Mouse (Mus musculus): ENCODE measurements around the gene H2afv.
"Not testable (repeated sequence)": the region's sequence is repeated elsewhere in the genome, so short reads cannot be mapped to it uniquely, and the experiment has no call there.

H2afv gene

DNA sequence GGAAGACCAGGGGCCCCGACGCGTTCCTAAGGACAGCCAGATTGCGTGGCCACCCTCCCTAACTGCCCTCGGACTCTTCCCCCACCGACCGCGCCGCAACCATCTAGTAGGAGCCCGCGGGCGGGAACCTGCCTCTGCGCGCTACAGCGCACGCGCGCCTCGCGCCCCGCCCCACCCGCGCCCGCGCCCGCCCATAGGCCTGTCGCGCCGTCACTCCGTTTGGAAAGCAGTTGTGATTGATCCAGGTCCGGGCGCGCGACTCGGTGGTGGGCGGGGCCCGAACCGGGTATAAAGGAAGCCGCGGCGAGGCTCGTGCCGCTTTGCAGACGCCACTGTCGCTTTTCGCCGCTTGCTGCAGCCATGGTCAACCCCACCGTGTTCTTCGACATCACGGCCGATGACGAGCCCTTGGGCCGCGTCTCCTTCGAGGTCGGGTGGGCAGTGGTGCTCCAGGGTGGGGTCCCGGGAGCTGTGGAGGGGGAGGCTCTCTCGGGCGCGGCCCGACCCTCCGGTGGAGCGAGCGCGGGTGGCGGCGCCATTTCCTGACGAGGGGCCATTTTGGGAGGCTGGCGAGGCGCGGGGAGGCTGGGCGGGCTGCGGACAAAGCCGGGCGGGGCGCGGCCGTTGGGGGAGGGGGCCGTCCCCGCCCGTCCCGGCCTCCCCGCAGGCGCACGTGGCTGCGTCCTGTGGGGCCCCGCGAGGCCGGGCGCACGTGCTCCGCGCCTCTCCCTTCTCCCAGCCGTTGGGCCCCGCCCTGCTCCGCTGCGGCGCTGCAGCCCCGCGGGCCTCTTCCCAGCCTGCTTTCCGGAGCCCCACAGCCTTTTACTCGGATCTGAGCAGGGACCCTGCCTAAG, 28.5 kb downstream of the H2afv start:
- DNase-seq (ENCODE audit: low read depth) = peak; percentile 75

DNA sequence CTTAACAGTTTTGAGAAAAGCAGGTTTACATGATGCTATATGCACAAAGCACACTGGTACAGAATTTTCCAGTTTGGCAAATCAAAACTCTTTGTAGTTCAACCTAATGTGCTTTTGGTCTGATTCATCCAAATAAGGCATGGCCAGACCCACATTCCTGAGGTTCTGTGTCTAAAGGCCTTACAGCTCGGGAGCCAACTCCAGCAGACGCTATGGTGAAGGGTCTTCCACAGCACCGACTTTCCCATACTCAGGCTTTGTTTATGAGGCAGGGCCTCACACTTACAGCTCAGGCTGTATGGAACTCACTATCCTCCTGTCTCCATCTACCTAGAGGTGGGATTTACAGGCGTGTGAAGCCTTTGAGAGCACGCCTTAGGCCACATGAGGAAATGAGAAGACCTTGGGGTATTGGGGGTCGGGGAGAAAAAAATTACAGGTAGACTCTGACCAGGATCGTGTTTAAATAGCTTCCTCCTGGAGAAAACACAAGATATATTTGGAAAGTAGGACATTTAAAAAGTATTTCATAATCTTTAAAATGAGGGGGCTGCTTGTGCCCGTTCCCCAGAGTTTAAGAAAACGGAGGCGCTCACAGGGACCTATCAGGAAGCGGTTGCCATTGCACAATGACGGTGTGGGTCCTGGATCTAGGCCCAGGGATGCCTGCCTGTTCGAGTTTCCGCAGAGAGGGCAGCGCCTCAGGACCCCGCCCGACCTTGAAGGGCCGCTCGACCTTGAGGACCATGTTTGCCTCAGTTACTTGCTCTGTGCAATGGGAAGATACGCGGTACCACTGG, 29.3 kb downstream of the H2afv start, which contains the start of gene Ppia:
Gene Ppia, plus strand, starts transcription at position 693 of the 800 bp plus-strand sequence.
- no peak for DNase-seq (ENCODE audit: low read depth)

DNA sequence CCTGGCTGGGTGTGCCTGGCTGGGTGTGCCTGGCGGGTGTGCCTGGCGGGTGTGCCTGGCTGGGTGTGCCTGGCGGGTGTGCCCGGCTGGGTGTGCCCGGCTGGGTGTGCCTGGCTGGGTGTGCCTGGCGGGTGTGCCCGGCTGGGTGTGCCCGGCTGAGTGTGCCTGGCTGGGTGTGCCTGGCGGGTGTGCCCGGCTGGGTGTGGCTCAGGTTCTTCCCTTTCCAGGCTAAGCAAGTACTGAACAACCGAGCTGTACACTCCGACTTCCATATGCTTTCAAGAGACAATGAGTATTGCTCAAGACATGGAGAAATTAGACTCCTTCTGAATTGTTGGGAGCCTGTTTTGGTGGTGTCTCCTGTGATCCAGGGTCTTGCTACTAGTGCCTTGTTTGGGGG, 31.0 kb downstream of the H2afv start:
- no peak for DNase-seq (ENCODE audit: low read depth)

DNA sequence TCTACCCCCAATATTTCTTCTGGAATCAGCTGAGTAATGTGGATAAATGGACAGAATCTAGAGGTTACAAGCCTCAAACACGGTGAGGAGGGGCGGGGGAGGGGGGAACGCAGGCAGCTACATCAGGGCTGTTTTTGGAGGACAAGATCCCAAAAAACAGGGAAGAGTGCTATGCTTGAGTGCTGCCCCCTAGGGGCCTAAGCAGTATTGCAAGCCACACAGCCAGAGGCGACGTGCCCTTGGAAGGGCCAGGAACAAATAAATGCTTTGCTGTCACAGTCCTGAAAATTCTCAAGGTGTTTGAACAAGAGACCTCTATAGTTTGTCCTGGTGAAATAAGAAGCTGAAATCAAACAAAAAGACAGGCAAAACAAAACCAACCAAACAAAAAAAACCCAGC, 32.6 kb downstream of the H2afv start:
- DNase-seq (ENCODE audit: low read depth) = no peak

DNA sequence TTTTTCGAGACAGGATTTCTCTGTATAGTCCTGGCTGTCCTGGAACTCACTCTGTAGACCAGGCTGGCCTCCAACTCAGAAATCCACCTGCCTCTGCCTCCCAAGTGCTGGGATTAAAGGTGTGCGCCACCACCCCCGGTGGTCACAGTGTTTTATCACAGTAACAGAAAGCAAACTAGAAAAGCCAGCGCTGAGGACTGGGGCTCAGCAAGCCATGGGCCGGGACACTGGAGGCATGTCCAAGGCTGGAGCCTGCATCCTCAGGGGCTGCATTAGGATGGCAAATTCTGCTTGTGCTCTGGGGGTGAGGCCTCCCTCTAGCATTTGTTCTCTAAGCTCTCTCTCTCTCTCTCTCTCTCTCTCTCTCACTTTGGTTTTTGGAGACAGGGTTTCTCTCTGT, 33.5 kb downstream of the H2afv start:
- not testable (repeated sequence) for DNase-seq (ENCODE audit: low read depth)

DNA sequence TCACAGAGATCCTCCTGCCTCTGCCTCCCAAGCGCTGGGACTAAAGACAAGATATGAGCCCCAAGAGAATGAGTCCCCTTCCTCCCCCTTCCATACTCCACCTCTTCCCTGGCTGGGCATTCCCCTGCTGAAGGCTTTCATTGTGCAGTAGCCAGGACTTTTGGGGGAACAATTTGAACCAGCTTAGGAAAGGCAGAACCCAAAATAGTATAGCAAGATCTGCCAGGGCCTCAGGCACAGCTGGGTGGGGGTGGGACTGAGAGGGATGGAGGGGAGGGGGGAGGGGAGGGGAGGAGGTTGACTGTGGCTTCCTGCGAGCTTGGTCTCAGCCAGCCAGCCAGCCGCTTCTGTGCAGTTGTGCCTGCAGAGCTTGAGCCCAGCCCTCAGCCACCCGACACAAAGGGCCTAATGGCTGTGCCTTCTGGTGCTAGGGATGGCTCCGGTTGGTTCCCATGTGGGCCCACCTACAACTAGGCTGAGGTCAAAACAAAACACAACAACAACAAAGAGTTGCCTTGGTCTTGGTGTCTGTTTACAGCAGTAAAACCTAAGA, 34.1 kb downstream of the H2afv start:
- DNase-seq (ENCODE audit: low read depth) = no peak

DNA sequence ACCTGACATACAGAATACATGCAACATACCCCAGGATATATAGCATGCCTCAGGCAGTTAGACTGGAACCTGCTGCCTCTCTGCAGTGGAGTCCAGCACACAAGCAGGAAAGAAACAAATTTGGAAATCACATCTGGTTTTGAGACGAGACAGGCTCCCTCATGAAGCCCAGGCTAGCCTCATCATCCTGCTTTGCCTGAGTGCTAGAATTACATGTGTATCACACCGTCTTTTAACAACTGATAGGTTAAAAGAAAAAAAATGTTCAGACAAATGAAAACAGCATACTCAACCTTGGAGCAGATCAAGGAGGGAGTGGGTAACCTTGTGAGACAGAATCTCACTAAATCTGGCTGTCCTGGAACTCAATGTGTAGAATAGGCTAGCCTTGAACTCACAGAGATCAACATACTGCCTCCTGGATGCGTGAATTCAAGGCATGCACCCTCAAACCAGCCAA, 37.1 kb downstream of the H2afv start:
- no peak for DNase-seq (ENCODE audit: low read depth)

DNA sequence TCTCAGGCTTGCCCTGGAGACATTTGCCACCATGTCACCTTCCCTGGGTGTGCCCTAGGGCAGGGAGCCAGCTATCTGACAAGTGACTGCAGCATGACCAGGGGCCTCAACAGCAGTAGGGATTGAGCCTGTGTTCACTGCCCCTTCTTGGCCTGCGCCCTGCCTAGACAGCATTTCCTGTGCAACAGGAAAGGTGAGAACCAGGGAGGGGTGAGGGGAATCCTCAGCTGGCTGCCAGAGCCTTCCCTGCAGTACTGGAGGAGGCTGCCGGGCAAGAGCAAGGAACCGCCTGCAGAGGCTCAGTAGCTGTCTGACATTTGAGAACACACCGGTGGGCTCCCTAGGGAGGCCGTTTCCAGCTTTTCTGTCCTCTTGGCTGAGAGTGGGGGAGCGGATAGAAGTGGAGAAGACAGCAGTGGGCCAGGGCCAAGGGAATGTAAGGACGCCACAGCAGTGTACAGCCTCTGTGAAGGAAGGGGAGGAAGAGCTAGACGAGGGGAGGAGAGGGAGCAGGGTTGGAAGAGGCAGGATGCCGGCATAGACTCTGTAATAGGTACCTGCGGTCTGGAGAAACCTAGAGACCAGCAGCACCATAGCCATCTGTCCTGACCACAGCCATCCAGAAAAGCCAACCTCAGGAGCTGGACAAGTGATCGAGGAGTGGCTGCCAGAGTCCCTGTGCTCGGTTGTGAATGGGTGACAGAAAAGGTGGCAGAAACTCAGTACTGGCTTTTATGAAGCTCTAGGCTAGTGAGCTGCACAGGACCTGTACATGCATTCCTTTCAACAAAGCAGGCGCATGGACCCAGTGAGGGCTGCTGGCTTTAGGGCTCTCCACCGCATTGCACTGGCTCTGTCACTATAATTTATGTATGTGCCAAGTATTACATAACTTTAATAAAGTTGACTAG, 37.7 kb downstream of the H2afv start:
- DNase-seq (ENCODE audit: low read depth) = peak; percentile 16

DNA sequence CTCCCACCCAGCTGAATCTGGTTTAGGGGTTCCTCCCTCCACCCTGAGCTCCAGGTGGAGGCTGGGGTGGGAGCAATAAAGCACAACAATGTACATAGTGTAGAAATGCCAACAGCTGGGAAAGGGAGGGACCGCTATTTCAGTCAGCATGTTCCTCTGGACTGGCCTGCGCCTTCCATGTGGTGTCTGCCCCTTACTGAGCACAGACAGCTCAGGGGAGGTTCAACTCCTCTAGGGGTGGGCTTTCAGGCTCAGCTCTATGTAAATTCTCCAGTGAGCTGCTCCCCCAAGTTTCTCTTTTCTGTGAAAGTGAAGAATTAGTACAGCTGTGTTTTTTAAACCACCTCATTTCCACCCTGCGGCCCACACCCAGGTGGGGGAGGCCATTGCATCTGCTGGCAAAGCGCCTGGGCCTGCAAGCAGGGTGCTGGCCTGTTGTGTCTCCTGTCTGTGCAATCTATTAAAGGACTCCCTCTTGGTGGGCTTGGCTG, 38.6 kb downstream of the H2afv start:
- DNase-seq (ENCODE audit: low read depth) = no peak

DNA sequence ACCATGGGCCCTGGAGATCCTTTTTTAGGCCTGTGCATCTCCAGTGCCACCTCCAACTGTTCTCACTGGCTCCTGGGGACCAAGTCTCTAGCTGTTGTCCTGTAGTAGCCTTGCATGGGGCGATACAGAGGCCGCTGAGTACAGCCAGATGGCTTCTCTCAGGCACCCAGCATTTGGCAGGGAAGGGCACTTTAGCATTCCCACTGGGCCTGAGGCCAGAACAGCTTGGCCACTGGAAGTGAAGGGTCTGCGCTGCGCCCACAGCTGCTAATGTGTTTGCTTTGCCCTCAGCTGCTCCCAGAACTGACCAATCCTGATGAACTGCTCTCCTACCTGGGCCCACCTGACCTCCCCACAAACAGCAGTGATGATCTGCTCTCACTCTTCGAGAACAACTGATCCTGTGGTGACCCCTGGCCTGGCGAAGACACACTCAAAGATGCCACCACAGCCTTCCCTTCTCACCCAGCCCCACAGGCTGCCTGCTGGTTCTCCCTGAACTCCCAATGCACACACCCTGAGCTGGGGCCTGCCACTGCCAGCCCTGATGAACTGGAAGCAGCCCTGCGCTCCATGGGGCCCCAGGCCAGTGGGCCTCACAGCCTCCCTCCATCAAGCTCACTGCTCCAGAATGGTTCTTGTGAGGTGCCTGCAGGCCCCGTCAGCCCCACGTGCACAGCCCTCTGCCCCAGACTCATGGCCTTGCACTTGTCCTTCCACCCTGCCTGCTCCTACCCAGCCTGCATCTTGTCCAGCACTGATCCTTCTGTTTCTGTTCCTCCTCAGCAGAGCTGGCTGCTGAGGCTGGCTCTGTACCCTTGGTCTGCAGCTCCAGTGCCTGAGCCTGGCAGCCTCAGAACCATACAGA, 39.3 kb downstream of the H2afv start:
- DNase-seq (ENCODE audit: low read depth) = no peak

DNA sequence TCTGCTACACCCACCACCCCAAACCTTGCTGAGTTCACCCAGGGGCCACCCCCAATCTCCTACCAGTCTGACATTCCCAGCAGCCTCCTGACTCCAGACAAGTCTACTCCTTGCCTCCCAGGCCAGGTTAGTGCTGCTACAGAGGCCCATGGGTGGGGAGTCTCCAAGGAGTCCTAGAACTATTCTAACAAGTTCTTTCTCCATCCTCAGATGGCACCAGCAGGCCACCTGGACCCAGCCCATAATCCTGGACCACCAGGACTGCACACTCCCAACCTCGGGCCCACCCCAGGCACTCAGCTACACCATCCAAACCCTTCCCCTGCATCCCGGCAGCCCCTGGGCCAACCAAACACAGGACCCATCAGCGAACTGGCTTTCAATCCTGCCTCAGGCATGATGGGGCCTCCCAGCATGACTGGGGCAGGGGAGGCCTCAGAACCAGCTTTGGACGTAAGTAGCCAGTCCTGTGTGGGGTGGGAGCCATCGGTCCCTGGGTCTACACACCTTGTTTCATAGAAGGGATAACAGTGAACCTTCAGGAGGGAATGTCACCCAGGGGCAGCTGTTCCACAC, 40.3 kb downstream of the H2afv start:
- no peak for DNase-seq (ENCODE audit: low read depth)

DNA sequence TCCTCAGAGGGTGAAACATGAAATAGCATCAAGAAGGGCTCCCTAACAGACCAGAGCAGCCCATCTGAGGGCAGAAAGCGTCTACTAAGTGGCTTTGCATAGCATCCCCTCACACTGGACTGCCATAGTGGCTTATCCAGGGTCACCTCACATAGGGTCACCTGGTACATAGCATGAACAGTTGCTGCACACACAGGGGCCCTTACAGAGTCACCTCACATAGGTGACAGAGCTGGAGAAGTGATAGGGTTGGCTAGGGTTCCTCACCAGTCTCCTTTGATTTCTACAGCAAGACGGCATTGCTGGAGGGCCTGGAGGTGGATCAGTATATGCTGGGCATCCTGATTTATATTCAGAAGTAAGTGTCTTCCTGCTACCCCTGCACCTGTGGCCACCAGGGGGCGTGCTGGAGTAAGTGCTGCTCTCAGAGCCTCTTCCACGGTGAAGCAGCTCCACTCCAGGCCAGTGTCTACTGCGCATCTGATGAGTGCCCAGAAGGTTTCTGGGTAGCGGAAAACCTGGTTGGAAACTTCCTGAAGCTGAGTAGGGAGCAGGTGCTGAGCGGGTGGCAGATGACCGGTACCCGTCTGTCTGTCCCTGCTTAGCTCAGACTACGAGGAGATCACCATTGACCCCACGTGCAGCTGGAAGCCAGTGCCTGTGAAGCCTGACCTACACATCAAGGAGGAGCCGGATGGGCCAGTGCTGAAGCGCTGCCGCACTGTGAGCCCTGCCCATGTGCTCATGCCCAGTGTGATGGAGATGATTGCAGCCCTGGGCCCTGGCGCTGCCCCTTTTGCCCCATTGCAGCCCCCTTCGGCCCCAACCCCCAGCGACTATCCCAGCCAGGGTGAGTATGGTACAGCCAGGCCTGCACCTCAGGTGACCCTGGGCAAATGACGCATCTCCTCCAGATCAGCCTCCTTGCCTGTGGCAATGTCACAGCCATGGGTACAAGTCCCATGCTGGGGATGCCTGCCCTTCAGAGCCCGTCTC, 41.4 kb downstream of the H2afv start:
- DNase-seq (ENCODE audit: low read depth) = no peak

DNA sequence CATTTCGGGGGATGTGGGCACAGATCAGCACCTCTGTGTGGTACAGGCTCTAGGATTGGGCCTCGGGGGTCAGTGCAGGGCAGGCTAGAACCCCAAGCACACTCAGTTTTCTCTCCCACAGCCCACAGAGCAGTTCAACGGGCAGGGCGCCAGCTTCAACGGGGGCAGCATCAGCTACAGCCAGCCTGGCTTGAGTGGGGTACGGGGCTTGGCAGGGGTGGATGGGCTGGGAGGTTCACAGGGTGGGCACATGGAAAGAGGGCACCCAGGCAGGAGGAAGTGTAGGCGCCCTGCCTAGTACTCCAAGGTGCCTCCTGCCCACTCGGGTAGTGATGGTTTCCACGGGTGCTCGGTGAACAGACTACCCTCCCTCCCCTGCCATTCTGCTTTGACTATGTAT, 46.1 kb downstream of the H2afv start:
- DNase-seq (ENCODE audit: low read depth) = no peak

DNA sequence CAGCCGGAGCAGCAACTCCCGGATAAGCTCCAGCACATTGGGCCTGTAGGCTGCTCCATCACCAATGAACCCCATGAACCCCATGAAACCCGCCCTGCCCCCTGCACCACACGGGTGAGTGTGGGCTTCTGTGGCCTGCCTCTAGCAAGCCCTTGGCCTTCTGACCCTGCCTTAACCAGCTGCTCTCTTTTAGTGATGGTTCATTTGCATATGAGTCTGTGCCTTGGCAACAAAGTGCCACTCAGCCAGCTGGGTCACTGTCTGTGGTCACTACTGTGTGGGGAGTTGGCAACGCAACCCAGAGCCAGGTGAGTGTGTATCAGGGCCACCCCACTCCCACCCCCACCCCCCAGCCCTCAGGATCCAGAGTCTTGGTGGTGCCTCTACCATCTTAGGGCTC, 48.7 kb downstream of the H2afv start:
- DNase-seq (ENCODE audit: low read depth) = no peak

DNA sequence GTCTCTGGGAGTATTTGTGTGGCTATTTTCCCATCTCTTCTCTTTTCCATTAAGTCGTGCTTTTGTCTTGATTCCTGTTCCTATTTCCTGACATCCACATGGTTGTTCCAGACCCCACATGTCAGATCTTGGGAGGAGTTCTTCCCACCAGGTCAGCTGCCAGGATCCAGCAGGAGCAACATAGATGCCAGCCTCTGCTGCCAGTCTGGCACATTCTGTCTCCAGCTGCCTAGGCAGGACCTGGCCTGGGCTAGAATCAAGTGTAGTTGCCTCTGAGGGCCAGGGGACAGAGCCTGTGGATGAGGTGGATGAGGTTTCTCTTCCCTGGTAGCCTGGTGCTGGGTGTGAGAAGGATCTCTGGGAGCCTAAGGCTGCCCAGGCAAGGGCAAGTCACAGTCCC, 50.4 kb downstream of the H2afv start:
- no peak for DNase-seq (ENCODE audit: low read depth)

DNA sequence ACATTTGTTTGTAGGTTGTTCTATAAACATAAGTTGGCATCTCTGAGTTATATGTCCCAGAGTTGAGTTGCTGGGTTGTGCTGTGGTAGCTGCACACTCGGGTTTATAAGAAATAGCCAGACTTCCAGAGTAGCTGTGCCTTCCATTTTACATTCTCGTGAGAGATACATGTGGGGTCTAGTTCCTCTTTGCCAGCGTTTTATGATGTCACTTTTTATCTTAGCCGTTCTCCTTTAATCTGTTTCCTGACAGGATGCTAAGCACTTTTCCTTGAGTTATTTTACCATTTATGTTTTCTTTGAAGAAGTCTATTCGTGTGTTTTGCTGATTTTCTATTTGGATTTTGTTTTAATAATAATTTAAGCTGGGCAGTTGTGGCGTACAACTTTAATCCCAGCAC, 51.4 kb downstream of the H2afv start:
- no peak for DNase-seq (ENCODE audit: low read depth)

DNA sequence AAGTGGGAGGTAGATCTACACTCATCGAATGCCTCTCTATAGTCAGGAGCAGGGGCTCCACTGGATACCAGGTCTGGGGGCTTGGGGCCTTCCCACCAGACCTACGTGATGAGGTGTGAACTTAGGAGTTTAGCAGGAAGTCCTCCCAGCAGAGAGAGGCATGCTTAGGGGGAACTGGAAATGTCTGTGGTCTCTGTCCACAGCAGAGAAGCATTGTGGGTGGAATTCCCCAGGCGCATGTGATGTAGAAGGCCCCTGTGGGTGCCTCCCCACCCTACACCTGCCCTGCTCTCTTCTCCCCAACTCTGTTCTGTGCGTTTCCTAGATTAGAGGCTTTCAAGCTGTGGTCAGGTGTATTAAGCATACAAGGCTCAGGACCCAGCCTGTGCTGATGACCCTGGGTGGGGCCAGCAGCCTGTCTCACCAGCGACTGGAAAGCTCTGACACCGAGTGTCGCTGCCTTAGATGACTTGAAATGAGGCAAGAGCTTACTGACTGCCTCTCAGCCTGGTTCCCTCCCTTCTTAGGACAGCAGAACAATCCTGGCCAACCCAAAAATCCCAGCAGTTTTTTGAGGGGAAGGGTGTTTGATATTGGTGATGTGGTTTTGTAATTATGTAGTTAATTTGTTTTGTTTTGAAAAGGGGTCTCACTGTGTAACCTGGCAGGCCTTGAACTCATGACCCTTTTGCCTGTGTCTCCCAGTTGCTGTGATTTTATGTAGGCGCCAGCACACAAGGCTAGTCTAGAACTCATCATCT, 52.5 kb downstream of the H2afv start:
- DNase-seq (ENCODE audit: low read depth) = no peak

DNA sequence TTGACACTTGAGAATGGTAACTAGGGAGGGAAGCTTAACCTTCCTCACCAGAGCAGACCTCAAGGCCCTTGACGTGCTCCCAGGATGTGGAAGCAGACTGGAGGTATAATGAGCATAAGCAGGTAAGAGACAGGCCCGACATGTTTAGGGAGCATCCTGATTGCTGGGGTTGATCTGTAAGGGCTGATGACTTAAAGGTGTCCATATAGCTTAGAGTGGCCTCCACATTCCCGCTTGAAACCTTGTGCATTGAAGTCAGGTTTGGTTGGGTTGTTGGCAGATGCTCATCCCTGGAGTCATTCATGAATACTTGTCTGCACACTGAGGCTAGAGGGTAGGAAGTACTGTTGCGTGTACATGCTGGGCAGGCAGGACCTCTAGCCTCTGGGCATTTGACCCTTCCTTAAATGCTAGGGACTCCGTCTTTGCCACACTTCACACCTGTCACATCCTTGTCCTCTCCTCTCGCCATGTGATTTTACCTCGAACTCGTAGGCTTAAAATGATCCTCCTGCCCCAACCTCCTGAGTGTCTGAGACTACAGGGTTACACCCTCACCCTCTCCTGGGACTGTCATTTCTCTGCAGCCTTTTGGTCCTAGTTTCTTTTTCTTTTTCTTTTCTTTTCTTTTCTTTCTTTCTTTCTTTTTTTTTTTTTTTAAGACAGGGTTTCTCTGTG, 53.7 kb downstream of the H2afv start:
- DNase-seq (ENCODE audit: low read depth) = no peak
